Mouse (Mus musculus): ENCODE measurements around the gene Olfr69. TPM values are rescaled to one million over a fixed set of nuclear protein-coding genes. Genes with fewer than 3 reads are reported as not detected.

The Olfr69 gene
- not detected for polyA plus RNA-seq (2017; shearing (Covaris generic))

GRCm38 (mm10) chr7:103771494-103771893 is at the start of gene Olfr69:
TSS of gene Olfr69 (minus strand) at chr7:103771594.

GRCm38 (mm10) chr7:103813766-103814165 is 42.4 kb upstream of the Olfr69 start, which contains the start of gene Hbb-bt:
TSS of gene Hbb-bt (minus strand) at chr7:103813996.

GRCm38 (mm10) chr7:103791721-103792120 is 20.3 kb upstream of the Olfr69 start, which contains the start of gene Olfr67:
TSS of gene Olfr67 (minus strand) at chr7:103791821.

GRCm38 (mm10) chr7:103779598-103779997 is 8.2 kb upstream of the Olfr69 start, which contains the start of gene Olfr68:
TSS of gene Olfr68 (minus strand) at chr7:103779698.

GRCm38 (mm10) chr7:103757233-103757632 is 14.2 kb downstream of the Olfr69 start, which contains the start of gene Olfr630:
TSS of gene Olfr630 (minus strand) at chr7:103757333.

GRCm38 (mm10) chr7:103744843-103745242 is 26.6 kb downstream of the Olfr69 start, which contains the start of gene Olfr629:
TSS of gene Olfr629 (minus strand) at chr7:103744943.

GRCm38 (mm10) chr7:103730074-103730473 is 41.3 kb downstream of the Olfr69 start, which contains the start of gene Olfr628:
TSS of gene Olfr628 (plus strand) at chr7:103730374.

Other genes starting within 250 kb of the Olfr69 start
- not detected for gene Olfr612, start 228.9 kb downstream of the Olfr69 start, polyA plus RNA-seq (2017; shearing (Covaris generic))
- gene Olfr613, start 223.5 kb downstream of the Olfr69 start, polyA plus RNA-seq (2017; shearing (Covaris generic)): not detected
- gene Olfr615, start 215.5 kb downstream of the Olfr69 start, polyA plus RNA-seq (2017; shearing (Covaris generic)): not detected
- not detected for gene Olfr616, start 202.5 kb downstream of the Olfr69 start, polyA plus RNA-seq (2017; shearing (Covaris generic))
- gene Olfr617, start 198.5 kb downstream of the Olfr69 start, polyA plus RNA-seq (2017; shearing (Covaris generic)): not detected
- gene Olfr618, start 181.5 kb downstream of the Olfr69 start, polyA plus RNA-seq (2017; shearing (Covaris generic)): not detected
- gene Olfr619, start 171.0 kb downstream of the Olfr69 start, polyA plus RNA-seq (2017; shearing (Covaris generic)): not detected
- gene Olfr620, start 159.1 kb downstream of the Olfr69 start, polyA plus RNA-seq (2017; shearing (Covaris generic)): not detected
- gene Olfr622, start 128.9 kb downstream of the Olfr69 start, polyA plus RNA-seq (2017; shearing (Covaris generic)): not detected
- not detected for gene Olfr623, start 107.9 kb downstream of the Olfr69 start, polyA plus RNA-seq (2017; shearing (Covaris generic))
- gene Olfr624, start 100.4 kb downstream of the Olfr69 start, polyA plus RNA-seq (2017; shearing (Covaris generic)): not detected
- not detected for gene Olfr625-ps1, start 88.9 kb downstream of the Olfr69 start, polyA plus RNA-seq (2017; shearing (Covaris generic))
- not detected for gene Olfr243, start 56.9 kb downstream of the Olfr69 start, polyA plus RNA-seq (2017; shearing (Covaris generic))
- not detected for gene Olfr628, start 41.2 kb downstream of the Olfr69 start, polyA plus RNA-seq (2017; shearing (Covaris generic))
- gene Olfr629, start 26.7 kb downstream of the Olfr69 start, polyA plus RNA-seq (2017; shearing (Covaris generic)): not detected
- not detected for gene Olfr630, start 14.3 kb downstream of the Olfr69 start, polyA plus RNA-seq (2017; shearing (Covaris generic))
- not detected for gene Olfr68, start 8.1 kb upstream of the Olfr69 start, polyA plus RNA-seq (2017; shearing (Covaris generic))
- not detected for gene Olfr67, start 20.2 kb upstream of the Olfr69 start, polyA plus RNA-seq (2017; shearing (Covaris generic))
- gene Hbb-bt, start 42.4 kb upstream of the Olfr69 start, polyA plus RNA-seq (2017; shearing (Covaris generic)): 122 TPM
- 599 TPM for gene Hbb-bs, start 56.5 kb upstream of the Olfr69 start, polyA plus RNA-seq (2017; shearing (Covaris generic))
- not detected for gene Hbb-bh2, start 68.9 kb upstream of the Olfr69 start, polyA plus RNA-seq (2017; shearing (Covaris generic))
- not detected for gene Hbb-bh1, start 71.6 kb upstream of the Olfr69 start, polyA plus RNA-seq (2017; shearing (Covaris generic))
- gene Hbb-y, start 81.6 kb upstream of the Olfr69 start, polyA plus RNA-seq (2017; shearing (Covaris generic)): not detected
- not detected for gene Olfr66, start 114.7 kb upstream of the Olfr69 start, polyA plus RNA-seq (2017; shearing (Covaris generic))
- not detected for gene Olfr64, start 122.9 kb upstream of the Olfr69 start, polyA plus RNA-seq (2017; shearing (Covaris generic))
- not detected for gene Olfr65, start 131.9 kb upstream of the Olfr69 start, polyA plus RNA-seq (2017; shearing (Covaris generic))
- not detected for gene Olfr631, start 157.2 kb upstream of the Olfr69 start, polyA plus RNA-seq (2017; shearing (Covaris generic))
- gene Olfr632, start 162.8 kb upstream of the Olfr69 start, polyA plus RNA-seq (2017; shearing (Covaris generic)): not detected
- not detected for gene Olfr633, start 172.8 kb upstream of the Olfr69 start, polyA plus RNA-seq (2017; shearing (Covaris generic))
- 0.04 TPM for gene Olfr635, start 199.6 kb upstream of the Olfr69 start, polyA plus RNA-seq (2017; shearing (Covaris generic))
- not detected for gene Olfr638, start 227.2 kb upstream of the Olfr69 start, polyA plus RNA-seq (2017; shearing (Covaris generic))
- gene Olfr639, start 245.7 kb upstream of the Olfr69 start, polyA plus RNA-seq (2017; shearing (Covaris generic)): not detected